In the genomic region with DNA sequence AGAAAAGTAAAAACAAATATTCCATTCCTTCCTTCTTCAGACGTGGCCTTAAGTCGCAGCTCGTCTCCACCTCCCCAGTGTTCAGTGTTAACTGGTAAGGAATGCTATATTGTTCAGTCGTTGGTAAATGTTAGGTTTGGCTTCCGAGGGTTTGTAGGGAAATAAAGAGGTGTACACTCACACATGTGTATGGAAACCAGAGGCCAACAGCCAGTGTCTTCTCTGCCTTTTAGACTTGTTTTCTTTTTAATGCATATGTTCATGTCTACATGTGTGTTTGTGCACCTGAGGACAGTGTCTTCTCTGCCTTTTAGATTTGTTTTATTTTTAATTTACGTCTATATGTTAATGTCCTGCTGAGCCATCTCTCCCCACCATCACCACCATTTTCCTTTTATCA, we compare ENCODE assay signal across 8 mouse cellular contexts. TPM values are rescaled to one million over a fixed set of nuclear protein-coding genes. Genes with fewer than 3 reads are reported as not detected.
DNase-seq lines count a peak whose midpoint lies in the region; ATAC-seq lines count a peak whose summit lies in the region.

No protein-coding gene starts in this region.

- H3K4me2 ChIP-seq in stomach, embryonic 15.5 days, result peak overlapping the region; percentile 33; the same call in 1 of the 2 replicates

- H3K36me3 ChIP-seq in heart, embryonic 10.5 days, result 0 out of 2 replicates have a peak, but pooled peaks cover 6% of the 10 kb centered on the region
- H3K36me3 ChIP-seq in megakaryocyte, embryonic 14.5 days (replicated peaks; ENCODE audit: low read length), result peaks cover 21% of the 10 kb centered on the region
- peaks cover 13% of the 10 kb centered on the region for H3K36me3 ChIP-seq in limb, embryonic 10.5 days
- H3K36me3 ChIP-seq in stomach, embryonic 15.5 days, result no peaks in the 10 kb centered on the region

- H3K9me3 ChIP-seq in heart, embryonic 10.5 days, result no peaks in the 10 kb centered on the region
- peaks cover 14% of the 10 kb centered on the region for H3K9me3 ChIP-seq in megakaryocyte, embryonic 14.5 days
- H3K9me3 ChIP-seq in limb, embryonic 10.5 days (replicated peaks), result no peaks in the 10 kb centered on the region
- no peaks in the 10 kb centered on the region for H3K9me3 ChIP-seq in stomach, embryonic 15.5 days

- DNase-seq in heart, embryonic 10.5 days (ENCODE audit: low spot score), result no peak
- DNase-seq in heart, postnatal 4 days, result no peak
- no peak for DNase-seq in limb, embryonic 10.5 days (ENCODE audit: low spot score)
- DNase-seq in left cerebral cortex, adult 9 months (ENCODE audit: low spot score in 2 of 2), result no peak
- DNase-seq in c-Kit-positive CD71-positive TER-119-positive erythroid progenitor cells, embryonic 14.5 days (ENCODE audit: low spot score), result no peak

- 47% methylated on average over 6 of the region's 6 CpGs for WGBS in heart, embryonic 10.5 days
- 60% methylated on average over 6 of the region's 6 CpGs for WGBS in limb, embryonic 10.5 days
- 36% methylated on average over 6 of the region's 6 CpGs for WGBS in stomach, embryonic 15.5 days

- H3K4me1 ChIP-seq in heart, embryonic 10.5 days, result peaks cover 16% of the 10 kb centered on the region
- peaks cover 65% of the 10 kb centered on the region for H3K4me1 ChIP-seq in megakaryocyte, embryonic 14.5 days
- H3K4me1 ChIP-seq in limb, embryonic 10.5 days, result peaks cover 30% of the 10 kb centered on the region
- H3K4me1 ChIP-seq in stomach, embryonic 15.5 days, result peaks cover 16% of the 10 kb centered on the region

- H3K27ac ChIP-seq in heart, embryonic 10.5 days, result peak overlapping the region; percentile 91
- peak overlapping the region; percentile 93 for H3K27ac ChIP-seq in limb, embryonic 10.5 days
- no peak overlapping the region for H3K27ac ChIP-seq in stomach, embryonic 15.5 days

- no peak for ATAC-seq in megakaryocyte, adult 5-6 weeks (ENCODE audit: poor library complexity, severe bottlenecking)
- no peak for ATAC-seq in stomach, embryonic 15.5 days (ENCODE audit: insufficient read depth, low FRiP score, low read depth)

- H3K4me3 ChIP-seq in heart, embryonic 10.5 days, result no peak overlapping the region
- peak overlapping the region; percentile 53 for H3K4me3 ChIP-seq in megakaryocyte, embryonic 14.5 days (replicated peaks)
- H3K4me3 ChIP-seq in limb, embryonic 10.5 days, result no peak overlapping the region
- H3K4me3 ChIP-seq in stomach, embryonic 15.5 days (replicated peaks), result no peak overlapping the region

- H3K9ac ChIP-seq in stomach, embryonic 15.5 days, result no peak overlapping the region

- no peaks in the 10 kb centered on the region for H3K27me3 ChIP-seq in heart, embryonic 10.5 days (ENCODE audit: insufficient read depth, poor library complexity, severe bottlenecking)
- H3K27me3 ChIP-seq in megakaryocyte, embryonic 14.5 days (replicated peaks), result no peaks in the 10 kb centered on the region
- no peaks in the 10 kb centered on the region for H3K27me3 ChIP-seq in limb, embryonic 10.5 days (ENCODE audit: low read depth, poor library complexity, severe bottlenecking)
- H3K27me3 ChIP-seq in stomach, embryonic 15.5 days (replicated peaks), result no peaks in the 10 kb centered on the region

RNA-seq across cellular contexts. Expression of a gene that starts 29.1 kb away (rescaled TPM):
- 3.3 and 4.5 TPM in 2 replicates for polyA plus RNA-seq in heart, embryonic 10.5 days (2016; fragmentation: Nextera tagmentation; extraction: Ambion mirVana)
- 10 to 100 TPM; 18.2 to 19.0 TPM for total RNA-seq in heart, postnatal 4 days (2021)
- 13.3 and 39.1 TPM in 2 replicates for polyA plus RNA-seq in megakaryocyte, embryonic 14.5 days (2012; ENCODE audit: insufficient read depth, low replicate concordance)
- 21.2 and 21.4 TPM in 2 replicates for total RNA-seq in megakaryocyte, adult 5-6 weeks (2015)
- 14.5 and 19.0 TPM in 2 replicates for total RNA-seq in megakaryocyte, adult 5-6 weeks (2017)
- 3.5 and 4.5 TPM in 2 replicates for polyA plus RNA-seq in limb, embryonic 10.5 days (2016; fragmentation: Nextera tagmentation; extraction: Ambion mirVana)
- 5.6 and 5.7 TPM in 2 replicates for polyA plus RNA-seq in stomach, embryonic 15.5 days (2015; fragmentation: Nextera tagmentation; extraction: Ambion mirVana)
